28 mouse cellular contexts compared by ENCODE assay signal in genomic region chr6:29308846-29309605, GRCm38 (mm10). TPM values are rescaled to one million over a fixed set of nuclear protein-coding genes. Genes with fewer than 3 reads are reported as not detected.
DNase-seq lines count a peak whose midpoint lies in the region; ATAC-seq and TF ChIP-seq lines count a peak whose summit lies in the region.
"Had no signal": no experiment of that assay in that cellular context is flagged by ENCODE, and none has a peak within 500 bp of the region (broad histone marks: within the 10 kb centered on the region; RNA-seq: fewer than 3 reads in every experiment).

No protein-coding gene starts in this region.

- no peak overlapping the region for H3K4me3 ChIP-seq in embryonic fibroblast, embryonic 13.5 days (ENCODE audit: insufficient read depth, low read length)
- no peak overlapping the region for H3K4me3 ChIP-seq in hindbrain, embryonic 16.5 days (ENCODE audit: low read length)

- no peaks in the 10 kb centered on the region for H3K36me3 ChIP-seq in hindbrain, embryonic 16.5 days (ENCODE audit: control insufficient read depth, insufficient read depth, low read length)
- H3K36me3 ChIP-seq: G1E had no signal

- H3K27ac ChIP-seq in embryonic fibroblast, embryonic 13.5 days (ENCODE audit: insufficient read depth, low read length): peak overlapping the region; percentile 11; the same call in 1 of the 2 replicates
- no peak overlapping the region for H3K27ac ChIP-seq in hindbrain, embryonic 16.5 days (ENCODE audit: low read depth, low read length)

- WGBS in hindbrain, embryonic 16.5 days: 91% methylated on average over 16 of the region's 16 CpGs

- H3K27me3 ChIP-seq in hindbrain, embryonic 16.5 days (replicated peaks; ENCODE audit: control insufficient read depth, insufficient read depth, low read length): no peaks in the 10 kb centered on the region
- H3K27me3 ChIP-seq: CH12.LX, Patski had no signal

- no peak for ATAC-seq in frontal cortex, adult (ENCODE audit: low TSS enrichment)
- no peak for ATAC-seq in hindbrain, embryonic 16.5 days
- ATAC-seq: activated CD4-positive, CD25-positive, alpha-beta regulatory T cell, adult 4 months; CD4-positive, CD25-positive, alpha-beta regulatory T cell, adult 4 months; Patski had no signal

- H3K9ac ChIP-seq in hindbrain, embryonic 16.5 days (ENCODE audit: low read depth, low read length): no peak overlapping the region

- TF ChIP-seq CTCF in embryonic fibroblast, embryonic 13.5 days (IDR thresholded peaks at IDR 0.05; ENCODE audit: borderline replicate concordance, insufficient read depth, low read length): no peak

- no peaks in the 10 kb centered on the region; the same call in 1 of the 2 replicates for H3K4me1 ChIP-seq in embryonic fibroblast, embryonic 13.5 days (ENCODE audit: control insufficient read depth, insufficient read depth, low read length)
- H3K4me1 ChIP-seq in hindbrain, embryonic 16.5 days (ENCODE audit: control insufficient read depth, insufficient read depth, low read depth, low read length): no peaks in the 10 kb centered on the region

- peak; percentile 42 for DNase-seq in ES-CJ7 (ENCODE audit: low read depth, low spot score)
- peak; percentile 60 for DNase-seq in R1 (ENCODE audit: low read depth, low spot score)
- peak; percentile 51 for DNase-seq in ZHBTc4 (ENCODE audit: low read depth, low spot score)
- no peak for DNase-seq in heart, postnatal 25 days (ENCODE audit: low spot score)
- DNase-seq in heart, adult 9 months (ENCODE audit: low spot score in 2 of 2): no peak
- DNase-seq: adrenal gland, adult 2 months; adrenal gland, adult 8-10 months; adrenal gland, postnatal 10 days; adrenal gland, postnatal 14 days; adrenal gland, postnatal 25 days; adrenal gland, postnatal 36 days; B cell, adult 2 months; cerebellum, adult 11 months; cerebellum, adult 11-12 months; cerebellum, adult 18-20 months; cerebellum, adult 2 months; cerebellum, adult 8-10 months had no signal

- H3K9me3 ChIP-seq in hindbrain, embryonic 16.5 days (ENCODE audit: control insufficient read depth, low read length): no peaks in the 10 kb centered on the region
- H3K9me3 ChIP-seq: G1E had no signal

- H3K4me2 ChIP-seq in hindbrain, embryonic 16.5 days (ENCODE audit: low read length): no peak overlapping the region

- intact Hi-C loops in heart, postnatal 25 days (cut with DNase I): no loop called here

- no peak for TF ChIP-seq POLR2A in embryonic fibroblast, embryonic 13.5 days (IDR thresholded peaks at IDR 0.05; ENCODE audit: low read depth, low read length)

RNA-seq across cellular contexts. Expression of gene Fam71f1, which starts 9.9 kb away (rescaled TPM):
- polyA plus RNA-seq in embryonic fibroblast, embryonic 13.5 days (2011; ENCODE audit: insufficient read length, low read depth, missing spikeins): not detected in 2 replicates
- not detected in 2 replicates for polyA plus RNA-seq in hindbrain, embryonic 16.5 days (2015; fragmentation: Nextera tagmentation; extraction: Ambion mirVana)
- not detected for total RNA-seq in heart, postnatal 25 days (2021)
- total RNA-seq: adrenal gland, adult 18-20 months; adrenal gland, adult 2 months; adrenal gland, adult 8-10 months; adrenal gland, postnatal 10 days; adrenal gland, postnatal 14 days; adrenal gland, postnatal 25 days; adrenal gland, postnatal 36 days; CH12.LX; MEL had no signal
- polyA plus RNA-seq: activated CD4-positive, CD25-positive, alpha-beta regulatory T cell, adult 4 months; adrenal gland, adult 2 months; brain, embryonic 14.5 days; CD4-positive, CD25-positive, alpha-beta regulatory T cell, adult 4 months; cerebellum, adult 2 months; G1E had no signal

RNA-seq across cellular contexts. Expression of gene Fam71f2, which starts 29.6 kb away (rescaled TPM):
- not detected in 2 replicates for polyA plus RNA-seq in embryonic fibroblast, embryonic 13.5 days (2011; ENCODE audit: insufficient read length, low read depth, missing spikeins)
- 0.34 and 0.41 TPM in 2 replicates for polyA plus RNA-seq in hindbrain, embryonic 16.5 days (2015; fragmentation: Nextera tagmentation; extraction: Ambion mirVana)
- total RNA-seq in heart, postnatal 25 days (2021): not detected
- total RNA-seq: adrenal gland, adult 18-20 months; adrenal gland, postnatal 14 days; adrenal gland, postnatal 36 days; MEL had no signal
- polyA plus RNA-seq: G1E had no signal

RNA-seq across cellular contexts. Expression of gene Hilpda, which starts 36.7 kb away (rescaled TPM):
- polyA plus RNA-seq in embryonic fibroblast, embryonic 13.5 days (2011; ENCODE audit: insufficient read length, low read depth, missing spikeins): 25.3 and 27.6 TPM in 2 replicates
- 31.1 and 31.3 TPM in 2 replicates for polyA plus RNA-seq in hindbrain, embryonic 16.5 days (2015; fragmentation: Nextera tagmentation; extraction: Ambion mirVana)
- 1 to 10 TPM; 5.8 to 6.6 TPM for total RNA-seq in heart, postnatal 25 days (2021)

RNA-seq across cellular contexts. Expression of gene Calu, which starts 38.8 kb away (rescaled TPM):
- polyA plus RNA-seq in embryonic fibroblast, embryonic 13.5 days (2011; ENCODE audit: insufficient read length, low read depth, missing spikeins): 1,348 and 1,377 TPM in 2 replicates
- 166 and 187 TPM in 2 replicates for polyA plus RNA-seq in hindbrain, embryonic 16.5 days (2015; fragmentation: Nextera tagmentation; extraction: Ambion mirVana)
- total RNA-seq in heart, postnatal 25 days (2021): 100 to 1,000 TPM; 233 to 264 TPM

Comparison
In these comparisons a context has a peak if more than half of its experiments do, and no peak if none do; other contexts are left out.
1. DNase-seq: peak in ES-CJ7 (single experiment), R1 (single experiment) and ZHBTc4 (single experiment); none in heart, postnatal 25 days (single experiment) and heart, adult 9 months (0 of 2).